Mouse (Mus musculus) limb, embryonic 11.5 days (tissue): ENCODE measurements around the gene Slc44a1. TPM values are rescaled to one million over a fixed set of nuclear protein-coding genes. Genes with fewer than 3 reads are reported as not detected.

Source experiments
- ATAC-seq: fragments of 200-750 bp; cut with Nextera tagmentation; 2 replicates; pipeline ENCODE4 v1.8.0; 2017; ENCODE audit warnings: low read depth; ENCODE audit not compliant: insufficient number of reproducible peaks, low FRiP score, low TSS enrichment
- DNase-seq: peaks from one replicate; pipeline ENCODE4 v3.0.0-alpha.2; 2015; ENCODE audit warnings: low spot score
- H3K27ac ChIP-seq: fragments of 300-500 bp; sonication (generic); replicated peaks from 2 replicates; pipeline ENCODE4 v1.5.1; 2014; ENCODE audit warnings: low read depth, mild to moderate bottlenecking, low read length
- H3K27me3 ChIP-seq: fragments of 300-500 bp; sonication (generic); 2 replicates; pipeline ENCODE4 v1.6.1; 2014; ENCODE audit warnings: mild to moderate bottlenecking, low read length, mixed read lengths; ENCODE audit not compliant: control insufficient read depth, insufficient read depth
- H3K36me3 ChIP-seq: fragments of 300-500 bp; sonication (generic); 2 replicates; pipeline ENCODE4 v1.6.1; 2014; ENCODE audit warnings: mild to moderate bottlenecking, low read length, moderate library complexity, mixed read lengths; ENCODE audit not compliant: control insufficient read depth, insufficient read depth
- H3K4me1 ChIP-seq: fragments of 300-500 bp; sonication (generic); 2 replicates; pipeline ENCODE4 v1.6.1; 2014; ENCODE audit warnings: low read length, mixed read lengths; ENCODE audit not compliant: control insufficient read depth, insufficient read depth
- H3K4me2 ChIP-seq: fragments of 300-500 bp; sonication (generic); 2 replicates; pipeline ENCODE4 v1.6.1; 2014; ENCODE audit warnings: low read depth, mild to moderate bottlenecking, moderate library complexity; ENCODE audit not compliant: severe bottlenecking
- H3K4me3 ChIP-seq: fragments of 300-500 bp; sonication (generic); 2 replicates; pipeline ENCODE4 v1.5.1; 2014; ENCODE audit warnings: low read depth, low read length
- H3K9ac ChIP-seq: fragments of 300-500 bp; sonication (generic); 2 replicates; pipeline ENCODE4 v1.6.1; 2014; ENCODE audit warnings: mild to moderate bottlenecking, low read length
- H3K9me3 ChIP-seq: fragments of 300-500 bp; sonication (generic); 2 replicates; pipeline ENCODE4 v1.6.1; 2016; ENCODE audit warnings: low read length; ENCODE audit not compliant: control insufficient read depth
- WGBS: fragments of 180-500 bp; shearing (Covaris S2); extraction: QIAGEN DNeasy Blood & Tissue Kit; methylation state at CpG from one replicate; pipeline ENCODE4 v1.1.7; 2014; 5-methylcytosine and 5-hydroxymethylcytosine counted together
- polyA plus RNA-seq: library from polyadenylated mRNA; unstranded; fragments of >200 nt; fragmentation: Nextera tagmentation; extraction: Ambion mirVana; gene quantifications from 2 replicates; pipeline ENCODE4 v1.2.1, GENCODE M21; 2014

Slc44a1 gene
- polyA plus RNA-seq, 1 experiment from 2014 or later = 24.6 TPM

DNA sequence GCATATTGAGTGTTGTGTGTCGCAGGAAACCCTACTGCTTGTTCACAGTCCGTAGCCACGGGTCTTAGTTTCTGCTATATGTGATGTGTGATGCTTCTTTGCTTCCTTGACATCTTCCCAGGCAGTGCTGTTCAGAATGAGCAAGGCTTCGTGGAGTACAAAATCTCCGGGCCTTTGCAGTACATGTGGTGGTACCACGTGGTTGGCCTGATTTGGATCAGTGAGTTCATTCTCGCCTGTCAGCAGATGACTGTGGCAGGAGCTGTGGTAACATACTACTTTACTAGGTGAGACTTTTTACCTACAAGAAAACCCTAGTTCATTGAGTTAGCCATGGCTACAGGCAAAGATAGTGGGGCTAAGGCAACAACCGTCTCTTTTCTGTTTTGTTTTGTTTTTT lies 103.2 kb downstream of the Slc44a1 start:
- ATAC-seq = no peak
- Histone ChIP-seq H3K27me3 (no peaks in the 10 kb centered on the region), H3K27ac (no peak overlapping the region), H3K4me1 (no peaks in the 10 kb centered on the region), H3K36me3 (no peaks in the 10 kb centered on the region), H3K9ac (no peak overlapping the region), H3K4me2 (no peak overlapping the region), H3K4me3 (no peak overlapping the region), H3K9me3 (no peaks in the 10 kb centered on the region)
- DNase-seq = no peak
- WGBS = 92% methylated on average over 8 of the region's 8 CpGs

DNA sequence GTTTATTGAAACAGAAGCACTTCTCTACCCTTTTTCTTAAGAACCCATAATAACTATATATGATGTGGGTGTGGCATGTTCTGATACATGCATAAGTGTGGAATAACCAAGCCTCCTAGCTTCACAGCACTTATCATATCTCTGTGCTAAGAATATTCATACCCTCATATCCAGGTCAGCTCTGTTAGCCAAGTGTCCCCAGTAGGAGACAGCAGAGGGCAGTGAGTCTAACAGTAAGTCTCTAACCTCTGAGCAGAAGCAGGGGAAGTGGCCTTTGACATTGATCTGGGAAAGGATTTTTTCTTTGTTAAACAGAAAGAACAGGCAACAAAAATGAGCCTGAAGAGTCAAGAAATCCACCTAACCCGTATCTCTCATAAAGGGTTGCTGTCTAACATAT lies 104.7 kb downstream of the Slc44a1 start:
- Histone ChIP-seq H3K4me2 (no peak overlapping the region), H3K9ac (no peak overlapping the region), H3K27me3 (no peaks in the 10 kb centered on the region), H3K27ac (no peak overlapping the region), H3K36me3 (no peaks in the 10 kb centered on the region), H3K4me3 (no peak overlapping the region), H3K9me3 (no peaks in the 10 kb centered on the region), H3K4me1 (no peaks in the 10 kb centered on the region)
- ATAC-seq (no peak), DNase-seq (no peak)
- whole genome bisulfite sequencing = 80% methylated on average over 1 of the region's 1 CpGs

DNA sequence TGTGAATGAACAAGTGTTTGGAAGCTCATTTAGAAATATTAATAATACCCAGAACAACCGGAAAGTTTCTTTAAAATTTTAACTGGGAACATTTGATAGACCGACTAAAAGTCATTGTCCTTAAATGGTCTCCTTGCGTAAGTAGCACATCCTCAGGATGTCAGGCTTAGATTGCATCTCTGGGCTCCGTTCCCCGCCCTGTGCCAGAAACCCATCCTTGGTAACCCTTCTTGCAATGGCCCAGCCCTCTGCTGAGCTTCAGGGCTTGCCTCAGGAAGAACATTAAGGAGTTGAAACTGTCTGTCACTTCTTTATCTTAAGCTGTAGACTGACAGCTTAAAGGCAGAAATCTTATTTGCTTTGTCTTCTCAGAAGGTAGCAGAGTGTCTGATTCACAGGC lies 107.2 kb downstream of the Slc44a1 start:
- ATAC-seq (no peak), DNase-seq (no peak)
- Histone ChIP-seq H3K36me3 (no peaks in the 10 kb centered on the region), H3K9ac (no peak overlapping the region), H3K4me1 (no peaks in the 10 kb centered on the region), H3K4me2 (no peak overlapping the region), H3K27ac (no peak overlapping the region), H3K9me3 (no peaks in the 10 kb centered on the region), H3K4me3 (no peak overlapping the region), H3K27me3 (no peaks in the 10 kb centered on the region)
- WGBS = 94% methylated on average over 5 of the region's 5 CpGs

DNA sequence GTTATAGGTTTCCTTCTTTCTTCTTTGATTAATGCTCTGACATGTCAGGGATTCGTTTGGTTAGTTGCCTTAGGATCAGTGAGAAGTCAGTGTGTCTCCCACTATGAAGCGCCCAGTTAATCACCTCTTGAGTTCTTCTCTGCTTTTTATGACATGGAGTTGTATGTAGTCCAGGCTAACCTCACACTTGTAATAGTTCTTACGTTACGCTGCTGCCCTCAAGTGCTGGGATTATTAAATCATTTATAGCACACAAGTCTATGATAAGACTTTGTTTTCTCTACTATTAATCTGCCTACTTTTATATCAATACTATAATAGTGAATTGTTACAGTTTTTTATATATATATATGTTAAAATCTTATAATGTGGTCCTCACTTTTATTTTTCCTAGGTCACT lies 109.2 kb downstream of the Slc44a1 start:
- ATAC-seq (no peak), DNase-seq (no peak)
- Histone ChIP-seq H3K4me1 (no peaks in the 10 kb centered on the region), H3K4me2 (no peak overlapping the region), H3K27ac (no peak overlapping the region), H3K36me3 (no peaks in the 10 kb centered on the region), H3K9ac (no peak overlapping the region), H3K4me3 (no peak overlapping the region), H3K9me3 (no peaks in the 10 kb centered on the region), H3K27me3 (no peaks in the 10 kb centered on the region)
- 76% methylated on average over 4 of the region's 4 CpGs for WGBS

DNA sequence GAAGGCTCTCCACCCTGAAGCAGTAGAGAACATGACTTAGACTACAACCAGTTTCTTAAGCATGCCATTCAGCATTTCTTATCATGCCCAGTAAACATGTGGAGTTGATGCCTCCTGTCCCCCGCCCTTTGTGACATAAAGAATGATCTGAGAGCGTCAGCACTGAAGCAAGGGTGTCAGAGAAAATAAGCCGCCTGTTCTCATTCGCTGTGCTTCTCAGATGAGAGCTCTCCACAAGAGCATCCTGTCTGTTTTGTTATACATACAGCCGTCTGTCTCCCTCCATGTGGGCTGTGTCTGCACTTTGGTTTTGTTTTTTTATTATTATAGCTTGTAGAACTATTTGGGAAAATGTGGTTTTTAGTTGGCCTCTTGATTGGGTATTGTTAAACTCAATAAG lies 124.4 kb downstream of the Slc44a1 start:
- Histone ChIP-seq H3K36me3 (no peaks in the 10 kb centered on the region), H3K9ac (no peak overlapping the region), H3K4me3 (no peak overlapping the region), H3K4me2 (no peak overlapping the region), H3K4me1 (no peaks in the 10 kb centered on the region), H3K9me3 (no peaks in the 10 kb centered on the region), H3K27me3 (no peaks in the 10 kb centered on the region), H3K27ac (no peak overlapping the region)
- ATAC-seq = no peak
- WGBS = 82% methylated on average over 5 of the region's 5 CpGs
- no peak for DNase-seq

DNA sequence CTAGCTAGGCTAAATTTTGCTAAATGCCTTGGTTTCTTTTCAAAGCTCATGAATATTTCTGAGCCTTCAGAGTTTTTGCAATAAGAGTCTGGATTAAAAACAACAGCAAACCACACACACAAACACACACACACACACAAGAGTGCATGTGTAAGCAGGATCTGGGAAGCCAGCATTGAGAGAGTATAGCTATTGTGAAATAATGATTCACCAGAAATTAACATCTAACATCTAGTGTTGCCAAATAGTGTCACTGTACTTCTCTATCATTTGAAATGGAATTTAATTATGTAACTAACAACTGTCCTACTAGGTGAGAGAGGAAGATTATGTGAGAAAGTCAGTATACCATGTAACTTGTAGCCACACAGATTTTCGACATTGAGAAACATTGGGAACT lies 126.9 kb downstream of the Slc44a1 start:
- DNase-seq = no peak
- Histone ChIP-seq H3K9ac (no peak overlapping the region), H3K4me1 (no peaks in the 10 kb centered on the region), H3K9me3 (no peaks in the 10 kb centered on the region), H3K4me3 (no peak overlapping the region), H3K36me3 (no peaks in the 10 kb centered on the region), H3K4me2 (no peak overlapping the region), H3K27me3 (no peaks in the 10 kb centered on the region), H3K27ac (no peak overlapping the region)
- ATAC-seq = no peak
- 88% methylated on average over 1 of the region's 1 CpGs for WGBS

DNA sequence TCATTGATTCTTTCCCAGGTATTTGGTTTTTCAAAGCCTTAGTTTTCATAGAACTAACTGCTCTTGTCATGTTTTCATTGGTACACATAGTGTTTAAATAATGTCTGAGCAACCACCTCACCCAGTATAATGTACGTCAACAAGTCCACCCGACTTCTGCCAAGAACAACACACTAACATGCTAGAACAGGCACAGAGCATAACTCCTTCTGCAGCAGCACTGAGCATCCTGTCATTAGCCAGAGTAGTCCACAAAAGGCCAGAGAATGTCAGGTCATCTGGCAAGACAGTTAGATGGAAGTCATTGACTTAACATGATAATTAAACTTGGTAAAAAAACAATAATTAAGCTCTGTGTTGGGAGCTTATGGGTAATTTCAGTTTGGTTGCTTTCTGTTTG lies 135.3 kb downstream of the Slc44a1 start:
- DNase-seq (no peak), ATAC-seq (no peak)
- H3K9me3 ChIP-seq = no peaks in the 10 kb centered on the region
- H3K36me3 ChIP-seq = no peaks in the 10 kb centered on the region
- no peak overlapping the region for H3K9ac ChIP-seq
- no peak overlapping the region for H3K4me3 ChIP-seq
- H3K27me3 ChIP-seq = no peaks in the 10 kb centered on the region
- no peak overlapping the region for H3K4me2 ChIP-seq
- no peak overlapping the region for H3K27ac ChIP-seq
- no peaks in the 10 kb centered on the region for H3K4me1 ChIP-seq
- 77% methylated on average over 2 of the region's 2 CpGs for WGBS

DNA sequence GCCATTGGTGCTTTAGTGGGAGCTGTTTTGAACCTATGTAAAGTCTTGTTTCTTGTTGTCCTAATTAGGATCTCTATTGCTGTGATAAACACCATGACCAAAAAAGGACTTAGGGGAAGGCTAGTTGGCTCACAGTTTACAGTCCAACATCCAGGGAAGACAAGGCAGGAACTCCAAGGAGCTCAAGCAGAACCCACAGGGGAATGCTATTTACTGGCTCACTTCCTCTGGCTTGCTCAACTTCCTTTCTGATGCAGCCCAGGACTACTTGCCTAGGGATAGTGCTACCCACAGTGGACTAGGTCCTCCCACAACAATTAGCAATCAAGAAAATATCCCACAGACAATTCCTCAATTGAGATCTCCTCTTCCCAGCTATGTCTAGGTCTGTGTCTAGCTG lies 147.5 kb downstream of the Slc44a1 start:
- H3K4me2 ChIP-seq = no peak overlapping the region
- DNase-seq (no peak), ATAC-seq (no peak)
- H3K36me3 ChIP-seq = no peaks in the 10 kb centered on the region
- no peak overlapping the region for H3K27ac ChIP-seq
- H3K27me3 ChIP-seq = no peaks in the 10 kb centered on the region
- no peak overlapping the region for H3K9ac ChIP-seq
- no peaks in the 10 kb centered on the region for H3K9me3 ChIP-seq
- H3K4me3 ChIP-seq = no peak overlapping the region
- H3K4me1 ChIP-seq = no peaks in the 10 kb centered on the region

DNA sequence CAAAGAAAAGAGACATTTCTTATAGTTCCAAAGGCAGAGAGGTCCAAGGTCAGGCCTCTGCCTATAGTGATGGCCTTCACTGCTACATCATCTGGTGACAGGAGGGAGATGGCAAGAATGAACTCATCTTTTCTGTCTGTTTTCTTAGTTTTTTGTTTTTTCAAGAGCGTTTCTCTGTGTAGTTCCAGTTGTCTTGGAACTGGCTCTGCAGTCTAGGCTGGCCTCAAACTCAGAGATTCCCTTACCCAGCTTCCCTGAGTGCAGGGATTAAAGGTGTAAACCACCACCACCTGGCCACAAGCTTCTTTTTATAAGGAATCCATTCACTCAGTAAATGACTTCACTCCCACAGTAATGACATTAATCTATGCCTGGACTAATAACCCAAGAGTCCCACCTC lies 148.7 kb downstream of the Slc44a1 start:
- H3K36me3 ChIP-seq = no peaks in the 10 kb centered on the region
- H3K4me1 ChIP-seq = no peaks in the 10 kb centered on the region
- no peak for ATAC-seq

More for the DNA sequence above, 148.7 kb downstream of the Slc44a1 start:
- Histone ChIP-seq H3K27ac (no peak overlapping the region), H3K4me3 (no peak overlapping the region), H3K27me3 (no peaks in the 10 kb centered on the region), H3K9ac (no peak overlapping the region), H3K9me3 (no peaks in the 10 kb centered on the region), H3K4me2 (no peak overlapping the region)
- DNase-seq = no peak
- 83% methylated on average over 1 of the region's 1 CpGs for WGBS
